In genomic region chr1:119119863-119120569, GRCm38 (mm10) we compare ENCODE assay signal across 8 mouse cellular contexts.
A peak's percentile ranks its signal among the peaks of the same experiment; 100 is the strongest.
DNase-seq lines count a peak whose midpoint lies in the region; ATAC-seq and TF ChIP-seq lines count a peak whose summit lies in the region.

No protein-coding gene starts in this region.

- H3K79me3 ChIP-seq in C2C12 (ENCODE audit: low read depth), result no peaks in the 10 kb centered on the region

- H3K9me3 ChIP-seq in kidney, embryonic 14.5 days (ENCODE audit: control insufficient read depth, low read length), result no peaks in the 10 kb centered on the region
- H3K9me3 ChIP-seq in liver, postnatal 0 days (ENCODE audit: low read length), result no peaks in the 10 kb centered on the region
- no peaks in the 10 kb centered on the region for H3K9me3 ChIP-seq in midbrain, embryonic 15.5 days
- no peaks in the 10 kb centered on the region for H3K9me3 ChIP-seq in heart, embryonic 10.5 days

- H3K79me2 ChIP-seq in C2C12 (ENCODE audit: control insufficient read depth, insufficient read depth), result no peaks in the 10 kb centered on the region

- no peak for TF ChIP-seq EP300 in liver, postnatal 0 days (IDR thresholded peaks at IDR 0.05; ENCODE audit: low read depth)

- no peak for TF ChIP-seq CTCF in kidney, adult 2 months (conservative IDR thresholded peaks at IDR 0.05; ENCODE audit: insufficient read depth, insufficient read length, low read depth, low read length)
- TF ChIP-seq CTCF in C2C12 (IDR thresholded peaks at IDR 0.05; ENCODE audit: control insufficient read depth, insufficient read depth, insufficient read length), result peak; percentile 48
- TF ChIP-seq CTCF in liver, postnatal 0 days (IDR thresholded peaks at IDR 0.05; ENCODE audit: low read depth), result peak; percentile 45

- no peak for DNase-seq in kidney, adult 2 months
- peak; percentile 44 for DNase-seq in adrenal gland, postnatal 14 days
- DNase-seq in liver, postnatal 0 days, result peak; percentile 16
- no peak for DNase-seq in heart, embryonic 10.5 days (ENCODE audit: low spot score)

- H3K4me2 ChIP-seq in kidney, embryonic 14.5 days (replicated peaks; ENCODE audit: low read depth, low read length), result no peak overlapping the region
- H3K4me2 ChIP-seq in liver, postnatal 0 days (ENCODE audit: low read depth, low read length), result no peak overlapping the region
- no peak overlapping the region for H3K4me2 ChIP-seq in midbrain, embryonic 15.5 days

- H3K4me3 ChIP-seq in kidney, embryonic 14.5 days (ENCODE audit: low read length), result no peak overlapping the region
- no peak overlapping the region for H3K4me3 ChIP-seq in kidney, adult 2 months (ENCODE audit: insufficient read depth, low read depth, low read length)
- H3K4me3 ChIP-seq in C2C12 (ENCODE audit: insufficient read depth, poor library complexity, severe bottlenecking), result no peak overlapping the region
- no peak overlapping the region for H3K4me3 ChIP-seq in liver, postnatal 0 days (ENCODE audit: low read depth, low read length)
- no peak overlapping the region for H3K4me3 ChIP-seq in midbrain, embryonic 15.5 days
- no peak overlapping the region for H3K4me3 ChIP-seq in heart, embryonic 10.5 days

- no peaks in the 10 kb centered on the region for H3K36me3 ChIP-seq in kidney, embryonic 14.5 days (ENCODE audit: control insufficient read depth, insufficient read depth, low read length)
- no peaks in the 10 kb centered on the region for H3K36me3 ChIP-seq in kidney, adult 2 months (ENCODE audit: control insufficient read depth, insufficient read depth, low read length)
- H3K36me3 ChIP-seq in C2C12 (ENCODE audit: control insufficient read depth, insufficient read depth), result no peaks in the 10 kb centered on the region
- H3K36me3 ChIP-seq in liver, postnatal 0 days (replicated peaks; ENCODE audit: insufficient read depth, low read length), result no peaks in the 10 kb centered on the region
- H3K36me3 ChIP-seq in midbrain, embryonic 15.5 days (replicated peaks), result no peaks in the 10 kb centered on the region
- H3K36me3 ChIP-seq in heart, embryonic 10.5 days, result no peaks in the 10 kb centered on the region

- TF ChIP-seq POLR2A in kidney, adult 2 months (IDR thresholded peaks at IDR 0.05; ENCODE audit: low read depth, low read length), result no peak

- no peak overlapping the region for H3K27ac ChIP-seq in kidney, embryonic 14.5 days (ENCODE audit: low read depth, low read length)
- no peak overlapping the region for H3K27ac ChIP-seq in kidney, adult 2 months (ENCODE audit: insufficient read depth, low read depth, low read length)
- no peak overlapping the region for H3K27ac ChIP-seq in liver, postnatal 0 days (ENCODE audit: low read depth)
- H3K27ac ChIP-seq in midbrain, embryonic 15.5 days, result no peak overlapping the region
- no peak overlapping the region for H3K27ac ChIP-seq in heart, embryonic 10.5 days

- 50% methylated on average over 8 of the region's 8 CpGs for WGBS in kidney, embryonic 14.5 days
- 64% methylated on average over 8 of the region's 8 CpGs for WGBS in kidney, adult 2 months
- 34% methylated on average over 8 of the region's 8 CpGs for WGBS in liver, postnatal 0 days (ENCODE audit: insufficient replicate concordance)
- 43% methylated on average over 8 of the region's 8 CpGs for WGBS in midbrain, embryonic 15.5 days
- WGBS in heart, embryonic 10.5 days, result 31% methylated on average over 8 of the region's 8 CpGs

- ATAC-seq in kidney, embryonic 14.5 days (ENCODE audit: low FRiP score, low TSS enrichment), result peak; percentile 60; the same call in 1 of the 2 replicates
- ATAC-seq in liver, postnatal 0 days, result no peak
- no peak for ATAC-seq in activated CD4-positive, CD25-positive, alpha-beta regulatory T cell, adult 4 months
- no peak for ATAC-seq in midbrain, embryonic 15.5 days (replicated peaks)

- H3K4me1 ChIP-seq in kidney, embryonic 14.5 days (ENCODE audit: control insufficient read depth, insufficient read depth, low read length), result no peaks in the 10 kb centered on the region
- no peaks in the 10 kb centered on the region for H3K4me1 ChIP-seq in kidney, adult 2 months (ENCODE audit: control insufficient read depth, insufficient read depth, low read length)
- no peaks in the 10 kb centered on the region for H3K4me1 ChIP-seq in liver, postnatal 0 days (ENCODE audit: insufficient read depth)
- no peaks in the 10 kb centered on the region for H3K4me1 ChIP-seq in midbrain, embryonic 15.5 days
- peaks cover 3% of the 10 kb centered on the region; the same call in 1 of the 2 replicates for H3K4me1 ChIP-seq in heart, embryonic 10.5 days

- no peak overlapping the region for H3K9ac ChIP-seq in kidney, embryonic 14.5 days (ENCODE audit: low read depth, low read length)
- H3K9ac ChIP-seq in liver, postnatal 0 days (replicated peaks), result no peak overlapping the region
- no peak overlapping the region for H3K9ac ChIP-seq in midbrain, embryonic 15.5 days

- no peak overlapping the region for H3ac ChIP-seq in C2C12 (ENCODE audit: control insufficient read depth, insufficient read length, low read depth)

- H3K27me3 ChIP-seq in kidney, embryonic 14.5 days (ENCODE audit: control insufficient read depth, insufficient read depth, low read length), result no peaks in the 10 kb centered on the region
- H3K27me3 ChIP-seq in kidney, adult 2 months (replicated peaks; ENCODE audit: control insufficient read depth, insufficient read depth, low read length), result no peaks in the 10 kb centered on the region
- H3K27me3 ChIP-seq in C2C12 (ENCODE audit: control insufficient read depth, insufficient read depth, insufficient read length), result no peaks in the 10 kb centered on the region
- no peaks in the 10 kb centered on the region for H3K27me3 ChIP-seq in liver, postnatal 0 days (ENCODE audit: insufficient read depth, low read length)
- H3K27me3 ChIP-seq in midbrain, embryonic 15.5 days (replicated peaks), result no peaks in the 10 kb centered on the region
- no peaks in the 10 kb centered on the region for H3K27me3 ChIP-seq in heart, embryonic 10.5 days (ENCODE audit: insufficient read depth, poor library complexity, severe bottlenecking)

TF ChIP-seq in C2C12, 6 proteins besides CTCF, POLR2A, EP300 and RAD21:
- no peak for TF ChIP-seq USF1 (IDR thresholded peaks at IDR 0.05; ENCODE audit: low read depth)
- peak; percentile 76 for TF ChIP-seq CEBPB (IDR thresholded peaks at IDR 0.05; ENCODE audit: low read depth)

Comparison
In these comparisons a context has a peak if more than half of its experiments do, and no peak if none do; other contexts are left out.
1. DNase-seq: peak in adrenal gland, postnatal 14 days (single experiment) and liver, postnatal 0 days (single experiment); none in kidney, adult 2 months (single experiment) and heart, embryonic 10.5 days (single experiment).